Mouse (Mus musculus) kidney, postnatal 36 days (tissue): ENCODE data around the gene Olfr1358.
"Not testable (repeated sequence)": the region's sequence is repeated elsewhere in the genome, so short reads cannot be mapped to it uniquely, and the experiment has no call there.

Experiments
- DNase-seq, 2 experiments: peaks; one replicate each; pipeline ENCODE4 v3.0.0; 2021 to 2022; ENCODE audit warnings: mixed read lengths in 2 of 2

Gene Olfr1358

DNA sequence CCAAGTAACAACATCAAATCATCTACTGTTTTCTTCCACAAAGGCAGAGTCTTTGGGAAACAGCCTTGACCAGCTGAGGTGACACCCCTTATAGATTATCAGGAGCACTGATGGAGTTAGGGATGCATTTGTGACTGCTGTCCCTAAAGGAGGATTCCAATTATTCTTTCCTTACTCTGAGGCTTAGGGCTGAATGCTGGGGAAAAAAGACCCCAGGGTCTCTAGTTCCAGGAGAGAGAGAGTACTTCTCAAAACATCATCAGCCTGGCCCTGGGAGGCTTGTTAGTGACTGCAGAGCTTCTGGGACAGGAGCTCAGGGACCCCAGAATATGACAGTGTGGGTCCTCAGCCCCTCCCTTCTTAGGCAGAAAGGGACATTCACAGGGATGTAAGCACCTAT, at the start of gene Olfr1358:
Gene Olfr1358 (plus strand): TSS at position 301 of the 400 bp plus-strand sequence.
- no peak for DNase-seq

DNA sequence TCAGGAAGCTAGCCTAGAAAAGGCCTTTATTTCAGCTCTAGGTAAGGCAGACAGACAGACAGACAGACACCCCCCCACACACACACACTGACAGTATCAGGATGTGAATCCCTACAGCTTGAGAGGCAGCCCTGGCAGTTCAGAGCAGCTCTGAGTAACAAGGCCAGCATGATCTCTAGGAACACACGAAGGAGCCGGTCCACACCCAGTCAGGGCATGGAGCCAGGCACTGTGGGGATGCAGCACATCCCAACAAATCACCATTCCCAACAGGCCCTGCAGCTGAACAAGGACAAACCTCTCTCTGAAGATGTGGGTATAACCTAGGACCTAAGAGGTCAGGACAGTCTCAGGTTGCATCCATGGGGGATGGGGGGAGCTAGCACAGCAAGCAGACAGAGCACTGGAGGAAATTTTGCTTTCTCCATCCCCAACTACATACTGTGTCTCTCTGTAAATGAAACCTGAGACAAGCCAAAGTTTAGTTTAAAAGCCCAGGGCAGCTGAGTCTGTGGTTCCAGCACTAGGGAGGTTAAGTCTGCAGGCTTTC, 49.4 kb upstream of the Olfr1358 start:
- DNase-seq, result peak in 1 of 2 experiments; percentile 63

DNA sequence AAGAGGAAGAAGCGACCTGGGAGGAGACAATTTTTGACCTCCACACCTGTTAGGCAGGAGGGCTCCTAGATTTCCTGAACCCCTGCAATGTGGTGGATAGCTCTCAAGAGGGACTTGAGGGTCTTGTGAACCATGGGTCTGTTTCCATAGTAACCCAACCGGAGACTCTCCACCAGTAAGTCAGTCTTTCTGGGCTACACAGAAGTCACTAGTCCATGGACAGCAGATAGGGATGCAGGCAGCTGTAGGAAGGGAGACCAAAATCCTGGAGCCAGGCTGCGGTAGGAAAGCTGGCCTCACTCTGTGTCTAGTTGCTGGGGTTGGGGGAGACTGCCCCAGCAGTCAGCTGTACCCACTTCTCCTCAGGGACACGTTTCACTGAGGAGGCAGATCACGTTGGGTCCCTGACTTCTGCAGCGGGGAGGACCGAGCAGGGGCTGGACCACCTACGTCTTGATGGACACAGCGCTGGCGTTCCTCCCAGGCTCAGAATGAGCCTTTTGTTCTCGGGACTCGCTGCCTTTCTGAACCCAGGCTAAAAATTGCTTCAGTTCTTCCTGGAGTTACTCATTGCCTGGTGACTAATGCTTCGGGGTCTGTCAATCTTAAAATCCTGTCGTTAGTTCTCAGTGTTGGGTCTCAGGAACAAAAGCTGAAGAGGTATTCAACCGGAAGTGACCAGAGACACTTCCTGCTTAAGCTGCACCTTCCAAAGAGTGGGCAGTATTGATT, 46.5 kb upstream of the Olfr1358 start:
- peak in 1 of 2 experiments; percentile 38 for DNase-seq

DNA sequence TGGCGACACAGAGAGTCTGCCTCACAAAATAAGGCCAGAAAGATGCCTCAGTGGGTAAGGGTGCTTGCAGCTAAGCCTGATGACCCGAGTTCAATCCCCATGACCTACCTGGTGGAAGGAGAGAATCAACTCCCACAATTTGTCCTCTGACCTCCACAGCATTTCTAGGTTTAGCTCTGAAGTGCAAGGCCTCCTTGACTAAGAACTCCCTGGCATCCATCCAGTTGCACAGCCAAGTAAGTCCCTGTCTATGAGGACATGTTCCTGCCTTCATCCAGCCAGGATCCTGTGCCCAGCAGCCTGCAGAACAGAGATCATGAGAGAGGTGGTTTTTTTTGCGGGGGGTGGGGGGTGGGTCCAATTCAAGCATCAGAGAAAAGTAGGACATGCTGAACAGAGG, 45.2 kb upstream of the Olfr1358 start:
- DNase-seq, result peak in 1 of 2 experiments; percentile 45

- DNase-seq, result peak; percentile 59 to 74
Measured at GRCm38 (mm10) chr10:78473434-78473833, 43.8 kb upstream of the Olfr1358 start.

DNA sequence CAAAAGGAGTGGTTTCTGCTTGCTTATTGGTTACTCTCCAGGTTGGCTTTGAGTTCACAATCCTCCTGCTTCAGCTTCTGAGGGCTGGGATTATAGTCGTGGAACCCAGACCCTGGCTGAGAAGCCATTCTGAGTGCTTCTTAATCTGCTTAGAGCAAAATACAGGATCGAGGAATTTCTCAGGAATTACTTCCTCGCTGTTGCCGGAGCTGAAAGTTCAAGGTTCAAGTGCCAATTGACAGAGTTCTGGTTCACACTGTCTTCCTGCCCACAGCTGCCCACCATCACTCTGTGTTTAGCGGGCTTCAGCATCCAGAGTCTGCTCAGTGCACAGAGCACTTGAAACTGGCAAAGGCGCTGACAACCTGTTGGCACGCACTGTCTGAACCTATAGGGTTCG, 42.5 kb upstream of the Olfr1358 start:
- DNase-seq, result peak; percentile 49 to 65

- no peak for DNase-seq
Measured at GRCm38 (mm10) chr10:78476821-78477220, 40.4 kb upstream of the Olfr1358 start.

- peak in 1 of 2 experiments; percentile 29 for DNase-seq
Measured at GRCm38 (mm10) chr10:78480954-78481927, 36.0 kb upstream of the Olfr1358 start.

- DNase-seq, result peak; percentile 62 to 81
Measured at GRCm38 (mm10) chr10:78481928-78482499, 35.2 kb upstream of the Olfr1358 start.

DNA sequence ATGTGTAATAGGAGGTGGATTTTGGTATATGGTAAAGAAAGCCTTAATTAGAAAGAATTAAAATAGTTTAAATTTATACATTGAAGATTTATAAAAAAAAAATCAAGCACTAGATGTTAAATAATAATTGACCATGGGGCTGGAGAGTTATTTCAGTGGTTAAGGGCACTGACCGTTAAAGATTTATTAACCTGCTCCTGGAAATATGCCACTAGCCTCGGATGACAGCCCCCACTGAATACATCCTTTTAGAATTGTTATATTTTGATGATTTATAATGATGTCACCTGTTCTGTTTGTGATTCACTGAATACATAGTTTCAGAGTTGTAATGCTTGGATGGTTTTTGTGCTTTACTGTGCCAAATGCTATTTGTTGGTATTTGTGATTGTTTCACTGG, 31.9 kb upstream of the Olfr1358 start:
- DNase-seq, result peak in 1 of 2 experiments; percentile 49

DNA sequence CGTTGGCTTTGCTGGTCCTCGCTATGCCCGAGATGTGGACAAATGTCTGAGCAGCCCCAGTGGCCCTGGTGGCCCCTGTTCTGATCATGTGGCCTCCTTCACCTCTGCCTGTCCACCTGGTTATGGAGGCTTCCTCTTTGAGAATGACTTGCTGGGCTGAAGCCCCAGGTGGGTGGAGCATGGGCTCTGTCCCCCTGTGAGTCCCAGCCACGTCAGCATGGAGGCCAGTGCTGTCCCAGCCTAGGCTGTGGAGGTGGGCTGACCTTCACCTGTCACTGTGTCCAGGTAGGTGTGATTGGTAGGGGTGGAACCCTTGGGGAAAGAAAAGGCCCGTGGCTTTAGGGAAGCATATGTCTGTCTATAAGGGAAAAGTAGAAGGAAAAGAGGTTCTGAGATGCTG, 30.4 kb upstream of the Olfr1358 start:
- no peak for DNase-seq

DNA sequence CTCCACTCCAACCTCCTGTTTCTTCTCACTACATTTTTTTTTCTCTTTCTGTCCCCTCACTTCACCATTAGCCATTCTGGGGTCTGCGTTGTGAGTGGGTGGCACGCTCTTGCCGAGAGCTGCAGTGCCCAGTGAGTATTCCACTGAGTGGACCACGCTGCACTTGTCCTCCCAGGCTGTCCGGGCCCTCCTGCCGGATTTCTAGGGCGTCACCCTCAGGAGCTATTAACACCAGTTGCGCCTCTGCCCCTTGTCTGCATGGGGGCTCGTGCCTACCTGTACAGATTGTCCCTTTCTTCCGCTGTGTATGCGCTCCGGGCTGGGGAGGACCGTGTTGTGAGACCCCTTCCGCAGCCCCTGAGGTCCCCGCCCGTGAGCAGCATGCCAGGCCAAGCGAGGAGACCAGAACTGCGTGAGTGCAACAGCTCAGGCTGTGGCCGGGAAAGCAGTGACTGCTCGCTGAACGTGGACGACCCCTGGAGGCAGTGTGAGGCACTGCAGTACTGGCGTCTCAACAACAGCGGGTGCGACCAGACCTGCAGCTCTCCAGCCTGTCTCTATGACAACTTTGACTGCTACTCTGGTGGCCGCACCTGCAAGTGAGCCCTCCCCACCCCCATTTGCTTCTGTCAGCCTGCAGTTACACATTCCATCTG, 29.7 kb upstream of the Olfr1358 start:
- DNase-seq, result peak; percentile 84 to 93

GRCm38 (mm10) chr10:78502986-78503733, 14.1 kb upstream of the Olfr1358 start:
- DNase-seq, result no peak

- no peak for DNase-seq
Measured at GRCm38 (mm10) chr10:78519792-78520191, 2.6 kb downstream of the Olfr1358 start.

DNA sequence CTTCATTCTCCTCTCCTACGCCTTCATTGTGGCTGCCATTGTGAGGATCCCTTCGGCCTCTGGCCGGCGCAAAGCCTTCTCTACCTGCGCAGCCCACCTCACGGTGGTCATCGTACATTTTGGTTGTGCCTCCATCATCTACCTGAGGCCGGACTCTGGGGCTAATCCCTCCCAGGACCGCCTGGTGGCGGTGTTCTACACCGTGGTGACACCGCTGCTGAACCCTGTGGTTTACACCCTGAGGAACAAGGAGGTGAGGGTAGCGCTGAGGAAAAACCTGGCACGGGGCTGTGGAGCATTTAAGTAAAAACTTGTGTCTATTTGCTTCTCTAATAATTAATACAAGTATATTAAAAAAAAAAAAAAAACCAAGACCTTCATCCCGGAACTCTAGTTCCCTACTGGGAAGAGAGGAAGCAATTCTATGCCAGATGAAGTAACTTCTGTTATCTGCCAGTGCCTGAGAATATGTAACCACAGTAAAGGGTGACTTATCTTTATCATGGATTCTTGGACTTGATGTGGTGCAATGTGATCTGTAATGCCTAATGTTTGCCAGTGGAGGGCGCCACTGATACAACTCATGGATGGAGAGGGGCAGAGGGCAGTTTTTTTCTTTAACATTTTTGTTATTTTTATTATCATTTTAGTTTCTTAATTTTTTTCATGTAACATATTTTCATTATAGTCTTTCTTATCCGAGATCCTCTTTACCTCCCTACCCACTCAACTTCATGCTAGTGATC, 3.2 kb downstream of the Olfr1358 start:
- DNase-seq, result peak; percentile 4 to 52

- not testable (repeated sequence) for DNase-seq
Measured at GRCm38 (mm10) chr10:78525071-78525470, 7.8 kb downstream of the Olfr1358 start.

- peak; percentile 45 to 51 for DNase-seq
Measured at GRCm38 (mm10) chr10:78525511-78525910, 8.3 kb downstream of the Olfr1358 start.

DNA sequence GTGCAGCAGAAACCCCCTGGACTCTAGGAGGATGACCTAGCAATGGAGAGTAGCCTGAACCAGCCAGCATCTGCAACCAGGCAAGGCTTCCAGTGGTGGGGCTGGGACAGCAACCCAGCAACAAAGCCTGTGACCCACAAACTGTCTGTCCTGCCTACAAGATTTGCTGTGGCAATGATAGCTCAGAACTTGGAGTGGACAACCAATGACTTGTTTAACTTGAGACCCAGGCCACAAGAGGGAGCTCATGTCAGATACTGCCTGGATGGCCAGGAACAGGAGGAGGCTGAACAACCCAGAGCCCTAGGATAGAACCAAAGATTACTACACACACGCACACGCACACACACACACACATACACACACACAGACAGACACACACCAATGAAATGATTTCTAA, 23.7 kb downstream of the Olfr1358 start:
- DNase-seq, result peak; percentile 49 to 77

DNA sequence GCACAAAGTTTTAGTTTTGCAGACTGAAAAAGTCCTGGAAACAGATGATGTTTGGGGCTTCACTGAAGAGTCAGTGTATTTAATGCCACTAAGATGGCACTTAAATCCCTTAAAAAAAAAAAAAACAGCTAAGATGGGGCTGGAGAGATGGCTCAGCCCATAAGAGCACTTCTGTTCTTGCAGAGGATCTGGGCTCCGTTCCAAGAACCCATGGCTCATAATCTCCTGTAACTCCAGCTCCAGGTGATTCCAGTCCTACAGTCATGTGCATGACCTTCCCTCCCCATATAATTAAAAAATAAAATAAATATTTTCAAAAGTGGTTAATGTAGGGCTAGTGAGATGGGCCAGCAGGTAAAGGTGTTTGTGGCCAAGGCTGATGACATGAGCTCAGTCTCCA, 47.8 kb downstream of the Olfr1358 start:
- DNase-seq, result no peak

DNA sequence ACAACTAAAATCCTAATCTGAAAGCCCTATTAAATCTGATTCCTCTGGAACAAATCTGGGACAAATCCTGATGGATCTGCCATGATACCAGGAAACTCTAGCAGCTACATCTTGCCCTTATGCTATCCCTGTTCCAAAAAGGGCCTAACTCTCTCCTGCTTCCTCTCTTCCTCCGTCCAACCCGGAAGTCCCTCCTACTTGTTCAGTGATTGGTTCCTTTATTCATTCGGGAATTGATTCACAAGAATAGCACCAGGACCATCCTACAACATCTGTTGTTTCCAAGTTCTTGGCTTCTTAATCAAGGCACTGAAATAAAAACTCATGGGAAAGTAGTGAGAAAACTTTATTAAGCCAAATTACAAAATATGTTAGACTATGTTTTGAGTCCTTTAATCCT, 52.0 kb downstream of the Olfr1358 start:
- no peak for DNase-seq

GRCm38 (mm10) chr10:78569686-78570085, 52.5 kb downstream of the Olfr1358 start:
- DNase-seq, result no peak
